Mouse (Mus musculus): ENCODE results near the gene Mndal.
"Not testable (repeated sequence)": the region's sequence is repeated elsewhere in the genome, so short reads cannot be mapped to it uniquely, and the experiment has no call there.

Gene Mndal

GRCm38 (mm10) chr1:173889741-173890140, 52.5 kb downstream of the Mndal start:
- DNase-seq (ENCODE audit: low spot score): not testable (repeated sequence)

- not testable (repeated sequence) for DNase-seq (ENCODE audit: low spot score)
Observed at GRCm38 (mm10) chr1:173887026-173887787, 55.1 kb downstream of the Mndal start.

- not testable (repeated sequence) for DNase-seq (ENCODE audit: low spot score)
Observed at GRCm38 (mm10) chr1:173880004-173880666, 62.2 kb downstream of the Mndal start.

DNA sequence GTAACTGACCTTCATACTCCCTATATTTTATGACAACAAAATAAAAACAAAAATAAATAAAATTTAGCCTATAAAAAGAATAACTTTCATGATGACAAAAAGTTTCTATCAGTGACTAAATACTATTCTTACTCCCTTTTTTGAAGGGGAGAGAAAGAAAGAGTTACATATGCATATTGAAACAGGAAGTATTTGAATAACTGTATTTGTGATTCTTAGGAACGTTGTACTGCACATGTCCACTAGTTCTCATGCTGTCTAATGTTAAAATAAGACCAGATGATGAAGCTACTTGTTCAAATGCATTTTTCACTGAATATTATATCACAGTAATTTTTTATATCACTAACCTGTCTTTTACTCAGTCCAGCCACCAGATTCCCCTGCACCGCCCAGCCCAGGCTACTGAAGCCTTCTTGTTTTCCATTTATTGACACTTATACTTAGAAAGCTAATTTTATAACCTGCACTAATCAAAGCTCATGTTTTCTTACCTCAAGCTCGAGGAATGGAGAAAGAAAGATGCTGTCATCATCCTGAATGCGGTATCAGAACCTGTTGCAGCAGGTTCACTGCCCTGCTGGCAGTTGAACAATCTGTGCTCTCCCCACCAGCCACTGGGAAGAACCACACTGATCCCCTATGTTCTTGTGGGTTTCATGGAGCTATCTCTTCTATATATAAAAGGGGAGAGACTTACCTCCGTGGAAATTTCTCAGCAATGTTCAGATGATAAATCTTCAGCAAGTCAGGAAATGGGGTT, 62.9 kb downstream of the Mndal start:
- DNase-seq (ENCODE audit: low spot score): not testable (repeated sequence)

DNA sequence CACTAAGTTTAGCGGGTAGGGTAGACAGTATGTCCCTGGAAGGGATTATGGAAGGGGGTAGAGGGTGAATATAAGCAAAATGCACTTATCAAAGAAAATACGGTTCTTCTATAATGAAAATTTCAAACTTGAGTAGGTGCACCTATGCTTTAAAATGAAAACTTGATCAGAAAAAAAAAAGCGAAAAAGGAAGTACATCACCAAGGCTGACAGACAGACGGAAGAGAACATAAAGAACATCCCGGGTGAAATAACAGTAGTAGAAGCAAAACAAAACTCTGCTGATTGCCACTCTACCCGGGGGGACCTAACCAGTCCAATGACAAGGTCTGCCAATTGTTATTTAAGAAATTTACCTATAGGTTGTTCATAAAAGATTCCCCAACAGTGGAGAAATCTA, 64.0 kb downstream of the Mndal start:
- DNase-seq (ENCODE audit: low spot score): not testable (repeated sequence)

GRCm38 (mm10) chr1:173877125-173877524, 65.2 kb downstream of the Mndal start:
- DNase-seq (ENCODE audit: low spot score): not testable (repeated sequence)

GRCm38 (mm10) chr1:173868586-173868985, 73.7 kb downstream of the Mndal start:
- DNase-seq (ENCODE audit: low spot score): not testable (repeated sequence)

DNA sequence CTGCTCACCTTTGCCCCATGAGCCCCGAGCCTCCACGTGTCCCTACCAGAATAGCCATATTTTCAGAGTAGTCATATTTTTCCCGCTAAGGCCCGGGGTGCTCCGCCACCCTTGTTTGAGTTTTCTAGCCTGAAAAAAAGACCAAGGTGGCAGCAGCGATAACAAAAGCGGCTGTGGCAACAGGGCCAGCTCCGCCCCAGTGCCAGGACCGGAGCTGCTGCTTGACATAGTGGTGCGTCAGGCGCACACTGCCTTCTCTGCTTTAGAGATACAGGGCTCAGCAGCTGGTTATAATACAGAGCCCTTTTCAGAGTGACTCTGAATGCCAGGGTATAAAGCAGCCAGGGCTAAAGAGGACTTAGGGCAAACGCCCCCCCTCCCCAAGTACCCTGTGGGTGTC, 75.8 kb downstream of the Mndal start:
- no peak for DNase-seq (ENCODE audit: low spot score)

- DNase-seq (ENCODE audit: low spot score): peak; percentile 15
Observed at GRCm38 (mm10) chr1:173853711-173854110, 88.6 kb downstream of the Mndal start.

- DNase-seq (ENCODE audit: low spot score): peak; percentile 1
Observed at GRCm38 (mm10) chr1:173852853-173853252, 89.4 kb downstream of the Mndal start.

GRCm38 (mm10) chr1:173846193-173846592, 96.1 kb downstream of the Mndal start:
- DNase-seq (ENCODE audit: low spot score): not testable (repeated sequence)

DNA sequence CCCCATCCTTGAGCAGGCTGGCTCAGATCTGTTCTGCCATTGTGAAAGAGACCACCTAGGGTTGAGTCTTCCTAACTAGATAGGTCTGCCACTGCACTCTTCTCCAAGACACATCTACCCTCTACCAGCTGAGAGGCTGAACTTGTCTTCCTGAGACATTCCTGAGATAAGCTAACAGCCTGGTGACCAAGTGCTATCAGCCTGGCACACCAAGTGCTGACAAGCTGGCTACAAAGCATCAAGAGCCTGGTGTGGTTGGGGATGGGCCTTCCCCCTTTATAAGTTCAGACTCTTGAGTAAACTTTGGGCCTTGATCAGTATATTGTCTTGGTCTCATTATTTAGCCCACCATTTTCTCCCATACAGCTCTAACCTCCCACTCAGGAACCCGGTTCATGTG, 97.5 kb downstream of the Mndal start:
- no peak for DNase-seq (ENCODE audit: low spot score)

DNA sequence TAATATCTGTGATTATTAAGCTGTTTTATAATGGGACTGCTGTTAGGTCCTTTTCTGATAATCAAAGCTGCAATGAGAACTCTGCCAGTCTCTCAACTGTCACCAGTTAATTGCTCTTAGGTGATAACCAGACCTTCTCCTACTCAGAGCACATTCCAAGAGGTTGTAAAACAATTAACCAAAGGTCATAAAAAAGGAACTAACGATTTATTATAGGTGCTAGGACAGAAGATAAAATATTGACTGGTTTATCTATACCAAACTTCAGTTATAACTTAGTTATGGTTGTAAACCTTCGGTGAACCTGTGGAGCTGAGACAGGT, 120.8 kb downstream of the Mndal start:
- DNase-seq (ENCODE audit: low spot score): not testable (repeated sequence)

DNA sequence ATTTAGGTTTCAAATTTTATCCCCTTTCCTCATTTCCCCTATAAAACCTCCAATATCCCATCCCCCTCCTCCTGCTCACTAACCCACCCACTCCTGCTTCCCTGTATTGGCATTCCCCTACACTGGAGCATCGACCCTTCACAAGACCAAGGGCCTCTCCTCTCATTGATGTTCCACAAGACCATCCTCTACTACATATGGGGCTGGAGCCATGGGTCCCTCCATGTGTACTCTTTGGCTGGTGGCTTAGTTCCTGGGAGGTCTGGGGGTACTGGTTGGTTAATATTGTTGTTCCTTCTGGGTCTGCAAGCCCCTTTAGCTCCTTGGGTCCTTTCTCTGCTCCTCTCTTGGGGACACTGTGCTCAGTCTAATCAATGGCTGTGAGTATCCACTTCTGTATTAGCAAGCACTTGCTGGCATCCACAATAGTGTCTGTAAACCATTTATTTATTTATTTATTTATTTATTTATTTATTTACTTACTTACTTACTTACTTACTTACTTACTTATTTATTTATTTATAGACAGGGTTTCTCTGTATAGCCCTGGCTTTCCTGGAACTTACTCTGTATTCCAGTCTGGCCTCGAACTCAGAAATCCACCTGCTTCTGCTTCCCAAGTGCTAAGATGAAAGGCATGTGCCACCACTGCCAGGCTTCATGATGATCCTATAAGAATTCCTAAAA, 121.4 kb downstream of the Mndal start:
- not testable (repeated sequence) for DNase-seq (ENCODE audit: low spot score)

DNA sequence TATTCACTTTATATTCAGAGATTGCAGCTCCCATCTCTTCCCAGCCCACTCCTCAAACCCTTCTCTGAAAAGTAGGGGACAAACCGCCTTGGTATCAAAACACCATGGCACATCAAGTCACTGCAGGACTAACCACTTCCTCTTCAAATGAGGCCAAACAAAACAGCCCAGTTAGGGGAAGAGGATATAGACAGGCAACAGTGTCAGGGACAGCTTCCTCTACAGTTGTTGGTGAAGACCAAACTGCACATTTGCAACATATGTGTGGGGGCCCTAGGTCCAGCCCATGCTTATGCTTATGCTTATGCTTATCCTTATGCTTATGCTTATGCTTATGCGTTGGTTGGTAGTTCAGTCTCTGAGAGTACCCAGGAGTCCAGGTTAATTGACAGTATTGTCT, 133.0 kb downstream of the Mndal start:
- not testable (repeated sequence) for DNase-seq (ENCODE audit: low spot score)

- DNase-seq (ENCODE audit: low spot score): not testable (repeated sequence)
Observed at GRCm38 (mm10) chr1:173802689-173803281, 139.5 kb downstream of the Mndal start.

DNA sequence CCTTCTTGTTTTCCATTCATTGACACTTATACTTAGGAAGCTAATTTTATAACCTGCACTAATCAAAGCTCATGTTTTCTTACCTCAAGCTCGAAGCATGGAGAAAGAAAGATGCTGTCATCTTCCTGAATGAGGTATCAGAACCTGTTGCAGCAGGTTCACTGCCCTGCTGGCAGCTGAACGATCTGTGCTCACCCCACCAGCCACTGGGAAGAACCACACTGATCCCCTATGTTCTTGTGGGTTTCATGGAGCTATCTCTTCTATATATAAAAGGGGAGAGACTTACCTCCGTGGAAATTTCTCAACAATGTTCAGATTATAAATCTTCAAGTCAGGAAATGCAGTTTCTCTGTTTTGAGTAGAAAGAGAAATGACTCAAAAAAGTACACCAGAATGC, 140.1 kb downstream of the Mndal start:
- DNase-seq (ENCODE audit: low spot score): not testable (repeated sequence)

DNA sequence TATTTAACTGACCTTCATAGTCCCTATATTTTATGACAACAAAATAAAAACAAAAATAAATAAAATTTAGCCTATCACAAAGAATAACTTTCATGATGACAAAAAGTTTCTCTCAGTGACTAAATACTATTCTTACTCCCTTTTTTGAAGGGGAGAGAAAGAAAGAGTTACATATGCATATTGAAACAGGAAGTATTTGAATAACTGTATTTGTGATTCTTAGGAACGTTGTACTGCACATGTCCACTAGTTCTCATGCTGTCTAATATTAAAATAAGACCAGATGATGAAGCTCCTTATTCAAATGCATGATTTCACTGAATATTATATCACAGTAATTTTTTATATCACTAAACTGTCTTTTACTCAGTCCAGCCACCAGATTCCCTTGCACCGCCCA, 140.5 kb downstream of the Mndal start:
- not testable (repeated sequence) for DNase-seq (ENCODE audit: low spot score)
